Mouse (Mus musculus): Measurements from ENCODE around the gene Fam240a.

DNA sequence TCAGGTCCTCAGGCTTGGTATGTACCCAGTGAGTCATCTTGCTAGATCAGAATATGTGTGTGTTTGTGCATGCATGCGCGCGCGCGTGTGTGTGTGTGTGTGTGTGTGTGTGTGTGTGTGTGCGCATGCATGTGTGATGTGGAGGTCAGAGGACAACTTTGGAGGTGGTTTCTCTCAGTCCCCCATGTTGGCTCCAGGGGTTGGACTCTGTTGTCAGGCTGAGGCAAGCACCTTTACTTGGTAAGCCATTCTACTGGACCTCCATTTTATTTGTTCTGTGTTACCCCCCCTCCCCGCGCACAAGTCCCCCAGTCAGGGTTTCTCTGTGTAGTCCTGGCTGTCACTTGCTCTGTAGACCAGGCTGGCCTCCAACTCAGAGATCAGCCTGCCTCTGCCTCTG lies 44.7 kb upstream of the Fam240a start:
- TF ChIP-seq POLR2A (IDR thresholded peaks at IDR 0.05; ENCODE audit: low read depth, low read length), result no peak
- no peak for TF ChIP-seq CTCF (IDR thresholded peaks at IDR 0.05; ENCODE audit: extremely low read depth, insufficient read depth, insufficient read length, insufficient replicate concordance)

All from spleen, adult 2 months (tissue).